Mouse (Mus musculus): ENCODE results near the gene Tpte.

Gene Tpte

GRCm38 (mm10) chr8:22376903-22377302 lies 93.7 kb downstream of the Tpte start:
- in situ Hi-C loops (cut with MboI, MseI): loop anchor here (25.0 kb wide), 1 partner anchor 1815 kb away; no protein-coding TSS in a partner anchor

- in situ Hi-C loops (cut with MboI, MseI): loop anchor here (25.0 kb wide), 1 partner anchor 1819 kb away; no protein-coding TSS in a partner anchor
Observed at GRCm38 (mm10) chr8:22380934-22381333, 97.7 kb downstream of the Tpte start.

GRCm38 (mm10) chr8:22382824-22383595 lies 99.8 kb downstream of the Tpte start:
- in situ Hi-C loops (cut with MboI, MseI): loop anchor here (25.0 kb wide), 1 partner anchor 1821 kb away; no protein-coding TSS in a partner anchor

- in situ Hi-C loops (cut with MboI, MseI): loop anchor here (25.0 kb wide), 1 partner anchor 1823 kb away; no protein-coding TSS in a partner anchor
Observed at GRCm38 (mm10) chr8:22385158-22385557, 101.9 kb downstream of the Tpte start.

GRCm38 (mm10) chr8:22389874-22390273 lies 106.6 kb downstream of the Tpte start:
- in situ Hi-C loops (cut with MboI, MseI): loop anchor here (25.0 kb wide), 1 partner anchor 1828 kb away; no protein-coding TSS in a partner anchor

GRCm38 (mm10) chr8:22390766-22391463 lies 107.7 kb downstream of the Tpte start:
- in situ Hi-C loops (cut with MboI, MseI): loop anchor here (25.0 kb wide), 1 partner anchor 1829 kb away; no protein-coding TSS in a partner anchor

GRCm38 (mm10) chr8:22394471-22394870 lies 111.2 kb downstream of the Tpte start:
- in situ Hi-C loops (cut with MboI, MseI): loop anchor here (25.0 kb wide), 1 partner anchor 1832 kb away; no protein-coding TSS in a partner anchor

GRCm38 (mm10) chr8:22395256-22395655 lies 112.0 kb downstream of the Tpte start:
- in situ Hi-C loops (cut with MboI, MseI): loop anchor here (25.0 kb wide), 1 partner anchor 1833 kb away; no protein-coding TSS in a partner anchor

GRCm38 (mm10) chr8:22397811-22398141 lies 114.5 kb downstream of the Tpte start:
- in situ Hi-C loops (cut with MboI, MseI): loop anchor here (25.0 kb wide), 1 partner anchor 1835 kb away; no protein-coding TSS in a partner anchor

- in situ Hi-C loops (cut with MboI, MseI): loop anchor here (25.0 kb wide), 1 partner anchor 1836 kb away; no protein-coding TSS in a partner anchor
Observed at GRCm38 (mm10) chr8:22398142-22398951, 115.1 kb downstream of the Tpte start, which contains the start of gene Slc25a15. Gene Slc25a15 (minus strand): TSS chr8:22398597.

GRCm38 (mm10) chr8:22399285-22399880 lies 116.1 kb downstream of the Tpte start:
- in situ Hi-C loops (cut with MboI, MseI): loop anchor here (25.0 kb wide), 1 partner anchor 1837 kb away; no protein-coding TSS in a partner anchor

GRCm38 (mm10) chr8:22400593-22400992 lies 117.4 kb downstream of the Tpte start:
- in situ Hi-C loops (cut with MboI, MseI): no loop called here

- in situ Hi-C loops (cut with MboI, MseI): no loop called here
Observed at GRCm38 (mm10) chr8:22403235-22403634, 120.0 kb downstream of the Tpte start.

GRCm38 (mm10) chr8:22405733-22406132 lies 122.5 kb downstream of the Tpte start:
- in situ Hi-C loops (cut with MboI, MseI): no loop called here

- in situ Hi-C loops (cut with MboI, MseI): no loop called here
Observed at GRCm38 (mm10) chr8:22410688-22411281, 127.5 kb downstream of the Tpte start.

- in situ Hi-C loops (cut with MboI, MseI): no loop called here
Observed at GRCm38 (mm10) chr8:22411282-22411702, 128.1 kb downstream of the Tpte start, which contains the start of gene Mrps31. Gene Mrps31 (plus strand): TSS chr8:22411361.

- in situ Hi-C loops (cut with MboI, MseI): no loop called here
Observed at GRCm38 (mm10) chr8:22411971-22412370, 128.7 kb downstream of the Tpte start.

All from T-helper 2 cell (primary cell).